Mouse (Mus musculus): ENCODE results near the gene Arf4. TPM values are rescaled to one million over a fixed set of nuclear protein-coding genes. Genes with fewer than 3 reads are reported as not detected.
"Not testable (repeated sequence)": the region's sequence is repeated elsewhere in the genome, so short reads cannot be mapped to it uniquely, and the experiment has no call there.

The Arf4 gene
- polyA plus RNA-seq, 1 experiment = 135 TPM

DNA sequence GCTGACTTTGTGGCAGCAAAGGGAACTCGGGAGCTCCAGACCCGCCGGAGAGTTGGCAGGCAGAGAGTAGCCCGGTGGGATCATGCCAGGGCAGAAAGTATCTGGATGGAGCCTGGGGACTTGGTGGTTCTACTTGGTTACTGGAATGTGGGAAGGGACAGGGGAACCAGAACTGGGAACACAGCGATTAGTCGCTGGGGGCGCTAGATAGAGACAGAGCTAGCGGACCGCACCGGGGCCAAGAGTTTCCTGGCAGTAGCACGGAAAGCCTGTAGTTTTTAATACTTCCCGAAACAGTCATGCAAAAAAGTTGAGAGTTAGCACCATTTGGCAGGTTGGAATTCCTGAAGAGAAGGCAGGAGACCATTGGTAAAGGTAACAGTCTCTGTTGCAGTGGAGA lies 37.5 kb downstream of the Arf4 start:
- H3K4me1 ChIP-seq = peaks cover 43% of the 10 kb centered on the region
- peak overlapping the region; percentile 40 for H3K4me3 ChIP-seq (replicated peaks)
- no peak for TF ChIP-seq GATA1 (IDR thresholded peaks at IDR 0.05; ENCODE audit: borderline replicate concordance, low read length)
- TF ChIP-seq FLI1 (IDR thresholded peaks at IDR 0.05; ENCODE audit: low read length) = no peak
- H3K9me3 ChIP-seq = no peaks in the 10 kb centered on the region
- H3K27me3 ChIP-seq (replicated peaks) = no peaks in the 10 kb centered on the region
- no peaks in the 10 kb centered on the region for H3K36me3 ChIP-seq (replicated peaks; ENCODE audit: low read length)

DNA sequence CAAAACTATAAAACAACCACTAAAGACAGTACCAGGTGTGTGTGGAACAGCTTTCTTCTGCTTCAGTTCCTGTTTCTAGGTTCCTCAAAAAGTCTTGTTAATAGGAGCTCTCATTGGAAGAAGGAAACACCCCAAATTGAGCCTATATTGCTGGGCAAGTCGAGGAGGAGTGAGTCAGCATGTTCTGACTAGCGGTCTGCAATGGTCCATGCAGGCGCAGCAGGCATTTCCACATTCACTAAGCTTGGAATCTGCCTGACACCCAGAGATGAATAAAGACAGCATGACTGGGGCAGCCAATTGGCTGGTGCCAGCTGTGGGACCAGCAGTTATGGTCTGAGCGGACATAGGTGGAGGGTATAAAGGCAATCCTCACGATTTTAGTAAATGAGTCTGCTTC lies 37.9 kb downstream of the Arf4 start:
- H3K4me3 ChIP-seq (replicated peaks) = peak overlapping the region; percentile 40
- no peaks in the 10 kb centered on the region for H3K9me3 ChIP-seq
- H3K4me1 ChIP-seq = peaks cover 39% of the 10 kb centered on the region

DNA sequence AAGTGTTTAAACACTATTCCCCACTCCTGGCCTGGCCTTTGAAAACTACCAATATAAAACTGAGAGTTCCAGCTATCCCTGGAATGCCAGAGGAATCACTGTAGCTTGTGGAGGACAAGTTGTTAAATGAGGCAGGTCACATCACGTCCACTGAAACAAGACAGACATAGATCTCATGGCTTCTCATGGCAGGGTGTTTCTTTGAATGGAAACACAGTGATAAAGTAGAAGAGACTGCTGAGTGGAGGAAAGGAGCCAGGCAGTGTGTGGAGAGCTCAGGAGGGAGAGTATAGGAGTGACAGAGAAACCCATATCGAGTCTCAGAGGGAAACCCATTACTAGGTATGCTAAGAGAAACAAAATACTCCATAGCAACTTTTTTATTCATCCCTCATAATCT lies 52.9 kb downstream of the Arf4 start:
- H3K4me3 ChIP-seq (replicated peaks) = no peak overlapping the region
- H3K9me3 ChIP-seq = no peaks in the 10 kb centered on the region
- H3K36me3 ChIP-seq (replicated peaks; ENCODE audit: low read length) = no peaks in the 10 kb centered on the region
- TF ChIP-seq FLI1 (IDR thresholded peaks at IDR 0.05; ENCODE audit: low read length) (no peak), GATA1 (IDR thresholded peaks at IDR 0.05; ENCODE audit: borderline replicate concordance, low read length) (no peak)
- no peaks in the 10 kb centered on the region for H3K27me3 ChIP-seq (replicated peaks)
- H3K4me1 ChIP-seq = no peaks in the 10 kb centered on the region

More for the DNA sequence above, 37.9 kb downstream of the Arf4 start:
- TF ChIP-seq FLI1 (IDR thresholded peaks at IDR 0.05; ENCODE audit: low read length) (no peak), GATA1 (IDR thresholded peaks at IDR 0.05; ENCODE audit: borderline replicate concordance, low read length) (no peak)
- Histone ChIP-seq H3K36me3 (replicated peaks; ENCODE audit: low read length) (no peaks in the 10 kb centered on the region), H3K27me3 (replicated peaks) (no peaks in the 10 kb centered on the region)

DNA sequence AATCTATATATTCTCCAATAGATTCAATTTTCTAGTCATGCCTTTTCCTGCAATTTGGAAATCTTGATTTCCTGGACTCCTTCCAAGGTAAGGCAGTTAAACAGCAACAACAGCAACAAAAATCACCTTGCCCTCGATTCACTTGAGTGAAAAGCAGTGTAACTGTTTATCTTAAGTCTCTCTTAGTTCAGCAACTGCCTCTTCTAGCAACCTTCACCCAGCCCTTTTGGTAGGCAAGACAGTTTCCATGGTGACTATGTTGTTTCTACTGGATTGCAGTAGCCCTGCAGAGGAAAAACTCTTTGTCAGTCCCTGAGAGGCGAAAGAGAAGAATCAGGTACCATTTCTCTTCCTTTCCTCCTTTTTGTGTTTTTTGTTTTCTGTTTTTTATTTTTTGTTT lies 53.5 kb downstream of the Arf4 start:
- no peaks in the 10 kb centered on the region for H3K27me3 ChIP-seq (replicated peaks)
- H3K9me3 ChIP-seq = no peaks in the 10 kb centered on the region
- TF ChIP-seq FLI1 (IDR thresholded peaks at IDR 0.05; ENCODE audit: low read length) (no peak), GATA1 (IDR thresholded peaks at IDR 0.05; ENCODE audit: borderline replicate concordance, low read length) (no peak)
- no peaks in the 10 kb centered on the region for H3K36me3 ChIP-seq (replicated peaks; ENCODE audit: low read length)
- no peaks in the 10 kb centered on the region for H3K4me1 ChIP-seq
- no peak overlapping the region for H3K4me3 ChIP-seq (replicated peaks)

DNA sequence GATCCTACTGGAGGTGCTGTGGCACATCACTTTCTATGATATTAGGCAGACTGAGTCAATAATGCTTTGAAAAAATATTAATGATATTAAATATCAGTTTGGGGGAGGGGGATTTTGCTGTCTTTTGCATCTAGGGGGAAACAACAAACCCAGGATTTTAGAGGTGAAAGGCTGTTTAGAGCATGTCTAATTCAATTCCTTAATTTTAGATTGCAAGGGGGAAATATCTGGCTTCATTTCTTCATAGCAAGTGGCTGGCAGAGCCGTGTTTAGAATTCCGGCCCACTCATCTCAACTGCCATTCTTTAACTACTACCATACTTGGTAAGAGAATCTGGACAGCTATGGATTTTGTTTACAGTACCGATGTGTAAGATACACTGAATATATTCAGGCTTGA lies 55.1 kb downstream of the Arf4 start, which contains the start of gene Dnah12:
Gene Dnah12, plus strand, starts transcription at position 301 of the 400 bp plus-strand sequence.
- H3K4me3 ChIP-seq (replicated peaks) = no peak within 1 kb of the TSS
- H3K36me3 ChIP-seq (replicated peaks; ENCODE audit: low read length) = no peaks in the 10 kb centered on the region
- TF ChIP-seq FLI1 (IDR thresholded peaks at IDR 0.05; ENCODE audit: low read length) (no peak), GATA1 (IDR thresholded peaks at IDR 0.05; ENCODE audit: borderline replicate concordance, low read length) (no peak)
- H3K9me3 ChIP-seq = no peaks in the 10 kb centered on the region
- 0 out of 2 replicates have a peak, but pooled peaks cover 4% of the 10 kb centered on the region for H3K4me1 ChIP-seq
- H3K27me3 ChIP-seq (replicated peaks) = no peaks in the 10 kb centered on the region

DNA sequence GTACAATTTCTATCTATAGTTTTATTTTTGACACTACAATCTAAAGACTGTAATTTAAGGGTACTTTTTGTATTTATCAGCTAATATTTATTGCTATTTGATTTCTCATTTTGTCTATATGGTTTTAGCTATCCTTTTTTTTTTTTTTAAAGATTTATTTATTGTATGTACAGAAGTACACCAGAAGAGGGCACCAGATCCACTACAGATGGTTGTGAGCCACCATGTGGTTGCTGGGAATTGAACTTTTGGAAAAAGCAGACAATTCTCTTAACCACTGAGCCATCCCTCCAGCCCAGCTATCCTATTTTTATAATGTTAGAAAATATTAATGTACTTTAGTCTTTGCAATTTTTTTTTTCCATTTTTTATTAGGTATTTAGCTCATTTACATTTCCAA lies 60.0 kb downstream of the Arf4 start:
- H3K4me1 ChIP-seq = 0 out of 2 replicates have a peak, but pooled peaks cover 4% of the 10 kb centered on the region
- no peaks in the 10 kb centered on the region for H3K36me3 ChIP-seq (replicated peaks; ENCODE audit: low read length)
- TF ChIP-seq GATA1 (IDR thresholded peaks at IDR 0.05; ENCODE audit: borderline replicate concordance, low read length) (no peak), FLI1 (IDR thresholded peaks at IDR 0.05; ENCODE audit: low read length) (no peak)
- H3K4me3 ChIP-seq (replicated peaks) = no peak overlapping the region
- no peaks in the 10 kb centered on the region for H3K27me3 ChIP-seq (replicated peaks)
- no peaks in the 10 kb centered on the region for H3K9me3 ChIP-seq

DNA sequence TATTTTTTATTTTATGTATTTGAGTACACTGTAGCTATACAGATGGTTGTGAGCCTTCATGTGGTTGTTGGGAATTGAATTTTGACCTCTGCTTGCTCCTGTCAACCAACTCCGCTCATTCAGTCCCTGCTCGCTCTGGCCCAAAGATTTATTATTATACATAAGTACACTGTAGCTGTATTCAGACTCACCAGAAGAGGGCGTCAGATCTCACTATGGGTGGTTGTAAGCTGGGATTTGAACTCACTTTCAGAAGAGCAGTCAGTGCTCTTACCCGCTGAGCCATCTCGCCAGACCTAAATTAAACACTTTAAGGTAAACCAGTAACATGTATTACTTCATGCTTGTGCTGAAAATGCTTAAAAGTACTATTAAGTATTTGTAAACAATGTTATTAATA lies 67.4 kb downstream of the Arf4 start:
- H3K36me3 ChIP-seq (replicated peaks; ENCODE audit: low read length); H3K4me3 ChIP-seq (replicated peaks); H3K9me3 ChIP-seq; H3K4me1 ChIP-seq; H3K27me3 ChIP-seq (replicated peaks): not testable (repeated sequence)

Other genes starting within 250 kb of the Arf4 start
- 9.8 and 28.2 TPM in 2 replicates for gene Slmap, start 103.1 kb upstream of the Arf4 start, polyA plus RNA-seq (2012; ENCODE audit: insufficient read depth, low replicate concordance)
- 0.89 and 1.7 TPM in 2 replicates for gene Dennd6a, start 64.2 kb upstream of the Arf4 start, polyA plus RNA-seq (2012; ENCODE audit: insufficient read depth, low replicate concordance)
- gene Pde12, start 31.8 kb downstream of the Arf4 start, polyA plus RNA-seq (2012; ENCODE audit: insufficient read depth, low replicate concordance) = 4.6 and 5.2 TPM in 2 replicates
- gene Dnah12, start 55.2 kb downstream of the Arf4 start, polyA plus RNA-seq (2012; ENCODE audit: insufficient read depth, low replicate concordance) = not detected in 2 replicates

Data from megakaryocyte, embryonic 14.5 days (primary cell).